Mouse (Mus musculus): ENCODE data around the gene Tmem132c. TPM values are rescaled to one million over a fixed set of nuclear protein-coding genes. Genes with fewer than 3 reads are reported as not detected.
"Not testable (repeated sequence)": the region's sequence is repeated elsewhere in the genome, so short reads cannot be mapped to it uniquely, and the experiment has no call there.

The Tmem132c gene
- polyA plus RNA-seq, 1 experiment from 2014 or later: 28.5 TPM

DNA sequence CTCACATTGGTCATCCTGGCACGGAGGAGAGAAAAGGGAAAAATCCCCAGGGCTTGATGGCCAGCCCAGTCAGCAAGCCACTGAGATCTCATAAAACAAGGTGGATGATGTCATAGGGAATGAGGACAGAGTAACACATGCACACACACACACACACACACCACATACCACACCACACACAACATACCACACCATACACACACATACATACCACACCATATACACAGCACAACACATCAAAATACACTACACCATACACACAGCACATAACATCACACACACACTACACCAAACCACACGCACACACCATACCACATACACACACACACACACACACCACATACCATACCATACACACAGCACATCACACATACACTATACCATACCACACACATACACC, 104.8 kb downstream of the Tmem132c start:
- WGBS: 87% methylated on average over 2 of the region's 2 CpGs

DNA sequence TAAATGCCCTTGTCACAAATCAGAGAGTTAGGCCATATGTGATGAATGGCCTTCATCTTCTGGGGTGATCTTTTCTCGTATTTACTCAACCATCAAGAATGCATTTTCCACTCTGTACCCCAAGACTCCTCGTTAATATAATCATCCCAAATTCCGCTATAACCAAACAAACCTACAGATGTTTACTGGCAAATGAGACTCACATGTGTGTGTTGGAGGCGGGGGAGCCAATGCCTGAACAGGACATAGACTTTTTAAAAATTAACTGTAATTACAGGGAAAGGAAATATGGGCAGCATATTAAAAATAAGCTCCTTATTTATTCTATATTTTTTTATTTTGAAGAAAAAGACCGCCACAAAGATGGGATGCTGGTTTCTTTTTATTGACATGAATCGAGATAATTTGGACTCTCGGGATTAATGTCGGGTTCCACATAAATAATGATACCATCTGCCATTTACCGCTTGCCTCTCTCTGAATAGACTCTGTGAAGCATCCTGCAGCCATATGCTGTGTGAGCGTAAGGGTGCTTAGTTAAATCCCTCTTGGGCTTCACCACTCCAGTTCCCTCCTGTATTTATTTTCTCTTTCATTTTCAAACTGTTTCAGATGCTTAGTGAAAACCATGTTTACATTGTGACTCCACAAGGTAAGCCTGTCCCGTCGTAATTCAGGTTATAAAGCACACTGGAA, 105.6 kb downstream of the Tmem132c start:
- peaks cover 23% of the 10 kb centered on the region for H3K4me1 ChIP-seq
- peak overlapping the region; percentile 17; the same call in 1 of the 2 replicates for H3K4me2 ChIP-seq (replicated peaks)
- H3K4me3 ChIP-seq (replicated peaks): no peak overlapping the region
- no peak for ATAC-seq (ENCODE audit: insufficient number of reproducible peaks, low FRiP score, low TSS enrichment, low read depth)
- no peaks in the 10 kb centered on the region for H3K27me3 ChIP-seq
- no peaks in the 10 kb centered on the region for H3K36me3 ChIP-seq
- peak overlapping the region; percentile 55 for H3K27ac ChIP-seq (replicated peaks)
- no peak overlapping the region for H3K9ac ChIP-seq
- H3K9me3 ChIP-seq (replicated peaks): no peaks in the 10 kb centered on the region
- WGBS: 37% methylated on average over 12 of the region's 12 CpGs

More for the DNA sequence above, 104.8 kb downstream of the Tmem132c start:
- H3K9me3 ChIP-seq (replicated peaks): no peaks in the 10 kb centered on the region
- H3K4me2 ChIP-seq (replicated peaks): no peak overlapping the region
- H3K9ac ChIP-seq: no peak overlapping the region
- H3K27me3 ChIP-seq: no peaks in the 10 kb centered on the region
- H3K4me1 ChIP-seq: peaks cover 23% of the 10 kb centered on the region
- no peak overlapping the region for H3K4me3 ChIP-seq (replicated peaks)
- no peak overlapping the region for H3K27ac ChIP-seq (replicated peaks)
- no peaks in the 10 kb centered on the region for H3K36me3 ChIP-seq
- no peak; the same call in 1 of the 2 replicates for ATAC-seq (ENCODE audit: insufficient number of reproducible peaks, low FRiP score, low TSS enrichment, low read depth)

DNA sequence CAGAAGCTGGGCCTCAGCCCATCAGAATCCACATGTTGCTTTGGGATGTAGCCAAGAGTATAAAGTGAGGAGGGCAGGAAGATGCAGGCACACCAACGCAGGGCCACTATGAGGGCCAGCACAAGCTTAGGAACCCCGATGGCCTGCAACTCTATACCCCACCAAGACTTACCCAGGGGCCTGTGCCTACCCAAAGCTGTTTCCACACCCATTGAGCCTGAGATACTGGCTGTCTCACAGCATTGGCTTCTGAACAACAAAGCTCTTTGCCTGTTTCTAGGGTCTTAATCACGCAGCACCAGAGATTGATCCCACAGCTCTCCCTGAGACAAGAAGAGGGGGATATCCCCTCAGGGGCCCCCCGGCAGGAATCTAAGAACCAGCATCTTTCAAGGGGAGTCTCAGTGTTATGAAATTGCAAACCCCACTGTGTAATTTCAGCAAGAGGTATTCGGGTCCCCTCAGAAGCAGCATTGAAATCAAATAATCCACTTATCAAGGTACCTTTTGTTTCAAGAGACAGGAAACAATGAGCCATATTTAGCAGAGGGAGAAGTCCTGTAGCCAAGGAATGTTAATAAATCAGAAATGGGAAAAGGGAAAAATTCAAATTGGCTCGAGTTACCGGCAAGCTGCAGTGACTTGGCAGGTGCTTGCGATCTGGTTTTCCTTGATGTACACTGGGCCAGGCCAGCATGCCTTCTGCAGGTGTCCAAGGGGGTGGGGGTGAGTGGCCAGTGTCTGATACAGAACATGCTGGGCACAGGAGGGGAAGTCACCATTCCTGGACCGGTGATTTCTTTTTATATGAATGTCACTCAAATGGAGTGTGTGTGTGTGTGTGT, 107.8 kb downstream of the Tmem132c start:
- no peaks in the 10 kb centered on the region for H3K9me3 ChIP-seq (replicated peaks)
- H3K9ac ChIP-seq: no peak overlapping the region
- no peak overlapping the region for H3K4me3 ChIP-seq (replicated peaks)
- ATAC-seq (ENCODE audit: insufficient number of reproducible peaks, low FRiP score, low TSS enrichment, low read depth): peak; percentile 63; the same call in 1 of the 2 replicates
- H3K36me3 ChIP-seq: no peaks in the 10 kb centered on the region
- no peaks in the 10 kb centered on the region for H3K27me3 ChIP-seq
- no peak overlapping the region for H3K4me2 ChIP-seq (replicated peaks)
- 37% methylated on average over 9 of the region's 9 CpGs for WGBS
- H3K4me1 ChIP-seq: peaks cover 23% of the 10 kb centered on the region
- peak overlapping the region; percentile 68 for H3K27ac ChIP-seq (replicated peaks)

DNA sequence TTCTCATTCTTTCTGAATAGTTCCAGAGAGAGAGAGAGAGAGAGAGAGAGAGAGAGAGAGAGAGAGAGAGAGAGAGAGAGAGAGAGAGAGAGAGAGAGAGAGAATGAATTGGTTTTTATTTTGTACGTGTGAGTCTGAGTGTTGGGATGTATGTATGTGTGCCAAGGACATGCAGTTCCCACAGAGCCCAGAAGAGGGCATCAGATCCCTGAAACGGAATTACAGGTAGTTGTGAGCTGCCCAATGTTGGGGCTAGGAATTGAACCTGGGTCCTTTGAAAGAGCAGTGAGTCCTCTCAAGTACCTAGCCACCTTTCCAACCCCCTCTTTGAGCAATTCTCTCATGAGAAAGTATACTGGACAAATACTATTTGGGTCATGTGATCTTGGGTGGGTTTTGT, 111.4 kb downstream of the Tmem132c start:
- ATAC-seq (ENCODE audit: insufficient number of reproducible peaks, low FRiP score, low TSS enrichment, low read depth): no peak
- no peak overlapping the region for H3K4me2 ChIP-seq (replicated peaks)
- H3K9me3 ChIP-seq (replicated peaks): no peaks in the 10 kb centered on the region
- no peaks in the 10 kb centered on the region for H3K36me3 ChIP-seq
- peaks cover 27% of the 10 kb centered on the region for H3K4me1 ChIP-seq
- 68% methylated on average over 2 of the region's 2 CpGs for WGBS
- H3K4me3 ChIP-seq (replicated peaks): no peak overlapping the region
- no peak overlapping the region for H3K27ac ChIP-seq (replicated peaks)
- no peak overlapping the region for H3K9ac ChIP-seq
- H3K27me3 ChIP-seq: no peaks in the 10 kb centered on the region

DNA sequence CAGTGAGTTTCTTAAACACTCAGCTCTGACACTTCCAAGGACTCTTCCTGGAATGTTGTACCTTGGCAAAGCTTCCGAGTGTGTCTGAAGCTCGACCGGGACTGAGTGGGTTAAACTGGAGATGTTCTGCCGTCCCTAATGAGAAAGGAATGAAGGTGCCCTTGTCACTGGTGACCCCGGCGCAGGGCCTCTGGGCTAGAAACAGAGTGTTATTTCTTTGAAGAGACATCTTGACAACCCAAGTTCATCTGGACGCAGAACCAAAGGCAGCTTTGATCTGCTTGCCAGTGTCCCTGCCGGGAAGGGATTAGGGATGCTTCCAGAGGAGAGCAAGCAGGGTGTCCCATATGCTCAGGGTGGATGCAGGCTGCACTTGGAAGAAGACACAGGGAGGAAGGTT, 114.2 kb downstream of the Tmem132c start:
- H3K27ac ChIP-seq (replicated peaks): 0 out of 2 replicates have a peak overlapping the region, but pooled peaks have one; percentile 8

DNA sequence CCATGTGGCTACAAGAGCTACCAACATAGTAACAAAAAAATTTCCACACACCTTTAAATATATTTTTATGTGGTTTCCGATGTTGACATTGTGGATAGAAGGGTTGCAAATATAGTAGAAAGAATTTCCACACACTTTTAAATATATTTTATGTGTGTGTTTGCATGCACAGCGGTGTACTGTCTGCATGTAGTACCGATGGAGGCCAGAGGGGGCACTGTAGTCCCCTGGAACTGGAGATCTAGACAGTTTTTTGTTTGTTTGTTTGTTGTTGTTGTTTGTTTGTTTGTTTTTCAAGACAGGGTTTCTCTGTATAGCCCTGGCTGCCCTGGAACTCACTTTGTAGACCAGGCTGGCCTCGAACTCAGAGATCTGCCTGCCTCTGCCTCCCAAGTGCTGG, 116.3 kb downstream of the Tmem132c start:
- H3K4me3 ChIP-seq (replicated peaks); H3K9ac ChIP-seq; H3K27ac ChIP-seq (replicated peaks); H3K4me2 ChIP-seq (replicated peaks); ATAC-seq (ENCODE audit: insufficient number of reproducible peaks, low FRiP score, low TSS enrichment, low read depth); H3K9me3 ChIP-seq (replicated peaks); H3K27me3 ChIP-seq; H3K36me3 ChIP-seq: not testable (repeated sequence)
- 91% methylated on average over 4 of the region's 4 CpGs for WGBS
- peaks cover 17% of the 10 kb centered on the region; the same call in 1 of the 2 replicates for H3K4me1 ChIP-seq

More for the DNA sequence above, 114.2 kb downstream of the Tmem132c start:
- 10% methylated on average over 8 of the region's 8 CpGs for WGBS
- H3K4me3 ChIP-seq (replicated peaks): no peak overlapping the region
- H3K9me3 ChIP-seq (replicated peaks): no peaks in the 10 kb centered on the region
- no peaks in the 10 kb centered on the region for H3K27me3 ChIP-seq
- H3K9ac ChIP-seq: no peak overlapping the region
- H3K36me3 ChIP-seq: no peaks in the 10 kb centered on the region
- ATAC-seq (ENCODE audit: insufficient number of reproducible peaks, low FRiP score, low TSS enrichment, low read depth): no peak
- H3K4me1 ChIP-seq: peaks cover 17% of the 10 kb centered on the region
- H3K4me2 ChIP-seq (replicated peaks): no peak overlapping the region

DNA sequence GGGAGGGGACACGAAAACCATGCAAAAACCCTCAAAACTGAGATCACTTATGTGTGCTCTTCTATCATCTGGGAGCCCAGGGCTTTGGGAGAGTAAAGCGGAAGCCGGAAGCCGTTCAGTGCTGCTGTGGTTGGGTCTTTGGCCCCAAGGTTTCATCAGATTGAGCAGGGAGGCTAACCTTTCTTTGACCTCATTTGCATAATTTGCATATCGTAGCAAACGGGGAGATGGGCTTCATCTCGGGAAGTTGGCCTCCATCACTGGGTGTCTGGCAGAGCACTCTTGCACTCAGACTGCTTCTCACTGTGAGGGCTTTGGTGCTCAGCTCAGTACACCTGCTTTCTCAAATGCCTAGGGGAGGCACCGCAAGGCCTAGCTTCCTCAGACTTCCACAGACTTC, 119.5 kb downstream of the Tmem132c start:
- Histone ChIP-seq H3K9me3 (replicated peaks) (no peaks in the 10 kb centered on the region), H3K4me1 (peaks cover 7% of the 10 kb centered on the region; the same call in 1 of the 2 replicates), H3K9ac (no peak overlapping the region), H3K4me3 (replicated peaks) (no peak overlapping the region), H3K4me2 (replicated peaks) (no peak overlapping the region), H3K27ac (replicated peaks) (no peak overlapping the region), H3K27me3 (no peaks in the 10 kb centered on the region), H3K36me3 (no peaks in the 10 kb centered on the region)
- ATAC-seq (ENCODE audit: insufficient number of reproducible peaks, low FRiP score, low TSS enrichment, low read depth): no peak
- 62% methylated on average over 8 of the region's 8 CpGs for WGBS

DNA sequence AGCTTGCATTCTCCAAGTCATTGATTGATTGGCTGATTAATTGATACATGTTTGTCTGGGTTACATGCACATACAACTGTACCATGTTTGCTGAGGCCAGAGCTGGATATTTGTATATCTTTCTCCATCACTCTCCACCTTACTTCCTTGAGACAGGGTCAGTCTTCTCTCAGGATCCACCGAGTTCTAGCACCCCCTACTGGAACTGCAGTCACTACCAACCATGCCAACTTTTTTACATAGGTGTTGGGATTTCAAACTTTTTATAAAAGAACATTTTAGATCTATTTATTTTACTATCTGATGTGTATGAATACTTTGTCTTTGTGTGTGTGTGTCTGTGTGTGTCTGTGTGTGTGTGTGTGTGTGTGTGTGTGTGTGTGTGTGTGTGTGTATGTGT, 123.5 kb downstream of the Tmem132c start:
- H3K27me3 ChIP-seq: no peaks in the 10 kb centered on the region
- no peak overlapping the region for H3K4me3 ChIP-seq (replicated peaks)
- no peak overlapping the region for H3K9ac ChIP-seq
- ATAC-seq (ENCODE audit: insufficient number of reproducible peaks, low FRiP score, low TSS enrichment, low read depth): no peak
- H3K4me1 ChIP-seq: peaks cover 19% of the 10 kb centered on the region
- H3K27ac ChIP-seq (replicated peaks): no peak overlapping the region
- 16% methylated on average over 1 of the region's 1 CpGs for WGBS
- no peaks in the 10 kb centered on the region for H3K36me3 ChIP-seq
- H3K9me3 ChIP-seq (replicated peaks): no peaks in the 10 kb centered on the region
- no peak overlapping the region for H3K4me2 ChIP-seq (replicated peaks)

DNA sequence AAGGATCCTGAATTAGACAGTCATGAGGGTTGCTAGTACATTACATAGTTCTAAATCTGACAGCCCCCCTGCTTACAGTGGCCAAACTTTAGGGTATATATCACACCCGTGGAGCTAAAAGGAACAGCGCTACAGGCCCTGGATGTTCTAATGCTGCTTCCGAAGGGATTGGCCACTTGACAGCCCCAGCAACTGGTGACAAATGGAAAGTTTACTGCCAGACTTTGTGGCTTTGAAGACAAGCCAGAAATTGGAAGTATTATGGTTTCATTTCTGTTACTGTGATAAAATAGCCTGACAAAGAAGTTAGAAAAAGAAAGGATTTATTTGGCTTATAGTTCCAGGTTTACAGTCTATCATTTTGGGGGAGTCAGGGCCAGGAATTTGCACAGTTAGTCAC, 126.6 kb downstream of the Tmem132c start:
- 0 out of 2 replicates have a peak overlapping the region, but pooled peaks have one; percentile 89 for H3K27ac ChIP-seq (replicated peaks)
- ATAC-seq (ENCODE audit: insufficient number of reproducible peaks, low FRiP score, low TSS enrichment, low read depth): no peak
- no peak overlapping the region for H3K4me3 ChIP-seq (replicated peaks)
- no peak overlapping the region for H3K9ac ChIP-seq
- H3K4me2 ChIP-seq (replicated peaks): no peak overlapping the region
- no peaks in the 10 kb centered on the region for H3K27me3 ChIP-seq
- H3K4me1 ChIP-seq: peaks cover 36% of the 10 kb centered on the region
- no peaks in the 10 kb centered on the region for H3K9me3 ChIP-seq (replicated peaks)
- H3K36me3 ChIP-seq: no peaks in the 10 kb centered on the region
- WGBS: 74% methylated on average over 3 of the region's 3 CpGs

DNA sequence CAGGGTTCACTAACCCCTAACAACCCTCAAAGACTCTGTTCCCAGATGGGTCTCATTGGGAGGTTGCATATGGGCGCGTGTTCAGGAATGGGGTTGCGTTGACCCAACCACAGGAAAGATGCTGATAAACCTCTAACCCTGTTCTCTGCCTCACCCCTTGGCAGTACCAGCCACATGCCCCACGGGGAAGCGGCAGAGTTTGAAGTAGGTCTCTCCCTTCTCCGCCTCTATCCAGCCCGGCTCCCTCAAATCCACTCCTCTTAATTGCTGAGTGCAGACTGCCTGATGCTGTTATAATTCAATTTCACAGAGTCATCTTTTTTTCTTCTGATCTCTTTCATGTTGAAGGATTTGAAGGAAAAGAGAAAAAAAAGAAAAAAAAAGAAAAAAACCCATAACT, 128.2 kb downstream of the Tmem132c start:
- Histone ChIP-seq H3K36me3 (no peaks in the 10 kb centered on the region), H3K4me2 (replicated peaks) (peak overlapping the region; percentile 32), H3K9ac (no peak overlapping the region), H3K4me1 (peaks cover 42% of the 10 kb centered on the region), H3K4me3 (replicated peaks) (no peak overlapping the region), H3K27ac (replicated peaks) (peak overlapping the region; percentile 89), H3K9me3 (replicated peaks) (0 out of 2 replicates have a peak, but pooled peaks cover 3% of the 10 kb centered on the region), H3K27me3 (no peaks in the 10 kb centered on the region)
- no peak for ATAC-seq (ENCODE audit: insufficient number of reproducible peaks, low FRiP score, low TSS enrichment, low read depth)
- WGBS: 27% methylated on average over 7 of the region's 7 CpGs

DNA sequence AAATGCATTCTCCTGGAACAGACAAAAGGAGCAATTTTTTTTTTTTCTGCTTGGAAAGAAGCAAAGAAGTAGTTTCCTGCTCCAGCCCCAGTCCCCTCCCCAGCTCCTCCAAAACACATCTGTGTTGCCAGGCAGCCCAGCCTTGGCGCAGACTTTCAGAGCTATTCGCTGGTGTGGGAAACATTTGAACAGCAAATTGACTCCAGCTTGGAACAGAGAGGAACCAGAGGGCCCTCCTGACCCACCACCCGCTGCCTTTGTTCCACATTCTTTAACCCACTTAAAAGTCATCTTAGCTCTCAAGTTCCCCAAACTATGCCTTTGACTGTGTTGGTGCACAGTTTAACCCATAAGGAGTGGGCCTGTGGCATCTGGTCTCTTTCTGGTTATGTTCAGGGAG, 128.9 kb downstream of the Tmem132c start:
- Histone ChIP-seq H3K9ac (no peak overlapping the region), H3K4me1 (peaks cover 45% of the 10 kb centered on the region), H3K27me3 (no peaks in the 10 kb centered on the region), H3K36me3 (no peaks in the 10 kb centered on the region), H3K9me3 (replicated peaks) (0 out of 2 replicates have a peak, but pooled peaks cover 4% of the 10 kb centered on the region), H3K27ac (replicated peaks) (peak overlapping the region; percentile 89), H3K4me2 (replicated peaks) (peak overlapping the region; percentile 32; the same call in 1 of the 2 replicates), H3K4me3 (replicated peaks) (no peak overlapping the region)
- WGBS: 8% methylated on average over 3 of the region's 3 CpGs
- ATAC-seq (ENCODE audit: insufficient number of reproducible peaks, low FRiP score, low TSS enrichment, low read depth): peak; percentile 88
